Mouse (Mus musculus) midbrain, embryonic 16.5 days (tissue): ENCODE data around the gene Map2. TPM values are rescaled to one million over a fixed set of nuclear protein-coding genes. Genes with fewer than 3 reads are reported as not detected.

Source experiments
- ATAC-seq: fragments of 200-750 bp; cut with Nextera tagmentation; 2 replicates; pipeline ENCODE4 v1.8.0; 2017; ENCODE audit warnings: moderate TSS enrichment
- H3K27ac ChIP-seq: fragments of 300-500 bp; sonication (generic); 2 replicates; pipeline ENCODE4 v1.5.1; 2014; ENCODE audit warnings: mild to moderate bottlenecking, low read length, mixed read lengths
- H3K27me3 ChIP-seq: fragments of 300-500 bp; sonication (generic); 2 replicates; pipeline ENCODE4 v1.6.1; 2014; ENCODE audit warnings: low read depth, low read length, mixed read lengths; ENCODE audit not compliant: control insufficient read depth, insufficient read depth
- H3K36me3 ChIP-seq: fragments of 300-500 bp; sonication (generic); 2 replicates; pipeline ENCODE4 v1.6.1; 2014; ENCODE audit warnings: mild to moderate bottlenecking, low read length, moderate library complexity, mixed read lengths; ENCODE audit not compliant: control insufficient read depth, insufficient read depth
- H3K4me1 ChIP-seq: fragments of 300-500 bp; sonication (generic); 2 replicates; pipeline ENCODE4 v1.6.1; 2014; ENCODE audit warnings: mild to moderate bottlenecking, low read length, mixed read lengths; ENCODE audit not compliant: control insufficient read depth, insufficient read depth
- H3K4me2 ChIP-seq: fragments of 300-500 bp; sonication (generic); 2 replicates; pipeline ENCODE4 v1.6.1; 2014; ENCODE audit warnings: mild to moderate bottlenecking, low read length, mixed read lengths
- H3K4me3 ChIP-seq: fragments of 300-500 bp; sonication (generic); 2 replicates; pipeline ENCODE4 v1.5.1; 2014; ENCODE audit warnings: low read depth, mild to moderate bottlenecking, low read length, moderate library complexity, mixed read lengths
- H3K9ac ChIP-seq: fragments of 300-500 bp; sonication (generic); 2 replicates; pipeline ENCODE4 v1.6.1; 2014; ENCODE audit warnings: low read depth, low read length, mixed read lengths
- H3K9me3 ChIP-seq: fragments of 300-500 bp; sonication (generic); replicated peaks from 2 replicates; pipeline ENCODE4 v1.6.1; 2014; ENCODE audit warnings: mild to moderate bottlenecking, low read length, mixed read lengths; ENCODE audit not compliant: control insufficient read depth, poor library complexity, severe bottlenecking
- WGBS: fragments of 180-500 bp; shearing (Covaris S2); extraction: QIAGEN DNeasy Blood & Tissue Kit; methylation state at CpG from one replicate; pipeline ENCODE4 v1.1.7; 2014; 5-methylcytosine and 5-hydroxymethylcytosine counted together
- polyA plus RNA-seq: library from polyadenylated mRNA; unstranded; fragments of >200 nt; fragmentation: Nextera tagmentation; extraction: Ambion mirVana; gene quantifications from 2 replicates; pipeline ENCODE4 v1.2.1, GENCODE M21; 2015

Gene Map2
- polyA plus RNA-seq, 1 experiment from 2014 or later = 430 TPM

GRCm38 (mm10) chr1:66164648-66165047, 10.4 kb upstream of the Map2 start:
- WGBS = 63% methylated on average over 2 of the region's 2 CpGs
- no peaks in the 10 kb centered on the region for H3K9me3 ChIP-seq
- H3K4me2 ChIP-seq = no peak overlapping the region
- no peak overlapping the region for H3K4me3 ChIP-seq
- H3K4me1 ChIP-seq = peaks cover 3% of the 10 kb centered on the region; the same call in 1 of the 2 replicates
- H3K9ac ChIP-seq = no peak overlapping the region
- no peaks in the 10 kb centered on the region for H3K27me3 ChIP-seq
- no peaks in the 10 kb centered on the region for H3K36me3 ChIP-seq
- ATAC-seq = no peak
- H3K27ac ChIP-seq = no peak overlapping the region

- WGBS = 72% methylated on average over 5 of the region's 5 CpGs
- H3K36me3 ChIP-seq = no peaks in the 10 kb centered on the region
- H3K27me3 ChIP-seq = no peaks in the 10 kb centered on the region
- no peak for ATAC-seq
- peaks cover 3% of the 10 kb centered on the region; the same call in 1 of the 2 replicates for H3K4me1 ChIP-seq
- H3K27ac ChIP-seq = no peak overlapping the region
- no peaks in the 10 kb centered on the region for H3K9me3 ChIP-seq
- no peak overlapping the region for H3K4me2 ChIP-seq
- H3K9ac ChIP-seq = no peak overlapping the region
- H3K4me3 ChIP-seq = no peak overlapping the region
Measured at GRCm38 (mm10) chr1:66168722-66169121, 6.4 kb upstream of the Map2 start.

GRCm38 (mm10) chr1:66172127-66172526, 2.9 kb upstream of the Map2 start:
- no peak for ATAC-seq
- Histone ChIP-seq H3K27ac (no peak overlapping the region), H3K9me3 (no peaks in the 10 kb centered on the region), H3K4me1 (no peaks in the 10 kb centered on the region), H3K4me2 (no peak overlapping the region), H3K9ac (no peak overlapping the region), H3K36me3 (no peaks in the 10 kb centered on the region), H3K4me3 (no peak overlapping the region), H3K27me3 (no peaks in the 10 kb centered on the region)
- WGBS = 72% methylated on average over 3 of the region's 3 CpGs

- ATAC-seq = no peak
- Histone ChIP-seq H3K27ac (no peak overlapping the region), H3K4me3 (no peak overlapping the region), H3K36me3 (no peaks in the 10 kb centered on the region), H3K4me2 (no peak overlapping the region), H3K27me3 (no peaks in the 10 kb centered on the region), H3K9me3 (no peaks in the 10 kb centered on the region), H3K9ac (no peak overlapping the region), H3K4me1 (peaks cover 9% of the 10 kb centered on the region)
- WGBS = 66% methylated on average over 5 of the region's 5 CpGs
Measured at GRCm38 (mm10) chr1:66173630-66174029, 1.4 kb upstream of the Map2 start.

- peak; percentile 49; the same call in 1 of the 2 replicates for ATAC-seq
- Histone ChIP-seq H3K27ac (peak overlapping the region; percentile 90), H3K9me3 (no peaks in the 10 kb centered on the region), H3K4me1 (peaks cover 14% of the 10 kb centered on the region), H3K9ac (peak overlapping the region; percentile 84), H3K36me3 (no peaks in the 10 kb centered on the region), H3K27me3 (no peaks in the 10 kb centered on the region), H3K4me2 (peak overlapping the region; percentile 82), H3K4me3 (peak overlapping the region; percentile 70)
- 10% methylated on average over 9 of the region's 9 CpGs for WGBS
Measured at GRCm38 (mm10) chr1:66176012-66176837, 1.2 kb downstream of the Map2 start.

GRCm38 (mm10) chr1:66176838-66177105, 1.7 kb downstream of the Map2 start:
- Histone ChIP-seq H3K36me3 (no peaks in the 10 kb centered on the region), H3K4me1 (peaks cover 16% of the 10 kb centered on the region), H3K4me3 (peak overlapping the region; percentile 70), H3K27me3 (no peaks in the 10 kb centered on the region), H3K4me2 (peak overlapping the region; percentile 82), H3K9me3 (no peaks in the 10 kb centered on the region), H3K27ac (peak overlapping the region; percentile 90), H3K9ac (peak overlapping the region; percentile 84)
- WGBS = 16% methylated on average over 2 of the region's 2 CpGs
- no peak for ATAC-seq

- peak overlapping the region; percentile 82 for H3K4me2 ChIP-seq
- H3K27me3 ChIP-seq = no peaks in the 10 kb centered on the region
- no peak for ATAC-seq
- peak overlapping the region; percentile 61 for H3K27ac ChIP-seq
- peak overlapping the region; percentile 70 for H3K4me3 ChIP-seq
- H3K4me1 ChIP-seq = peaks cover 19% of the 10 kb centered on the region
- no peaks in the 10 kb centered on the region for H3K9me3 ChIP-seq
- no peaks in the 10 kb centered on the region for H3K36me3 ChIP-seq
- peak overlapping the region; percentile 52 for H3K9ac ChIP-seq
- 21% methylated on average over 4 of the region's 4 CpGs for WGBS
Measured at GRCm38 (mm10) chr1:66177489-66178170, 2.6 kb downstream of the Map2 start.

GRCm38 (mm10) chr1:66187016-66187681, 12.1 kb downstream of the Map2 start:
- no peaks in the 10 kb centered on the region for H3K27me3 ChIP-seq
- no peaks in the 10 kb centered on the region for H3K36me3 ChIP-seq
- 0 out of 2 replicates have a peak overlapping the region, but pooled peaks have one; percentile 0 for H3K4me2 ChIP-seq
- peak; percentile 23; the same call in 1 of the 2 replicates for ATAC-seq
- no peak overlapping the region for H3K9ac ChIP-seq
- 28% methylated on average over 12 of the region's 12 CpGs for WGBS
- H3K27ac ChIP-seq = no peak overlapping the region
- H3K9me3 ChIP-seq = no peaks in the 10 kb centered on the region
- no peak overlapping the region for H3K4me3 ChIP-seq
- peaks cover 18% of the 10 kb centered on the region for H3K4me1 ChIP-seq

DNA sequence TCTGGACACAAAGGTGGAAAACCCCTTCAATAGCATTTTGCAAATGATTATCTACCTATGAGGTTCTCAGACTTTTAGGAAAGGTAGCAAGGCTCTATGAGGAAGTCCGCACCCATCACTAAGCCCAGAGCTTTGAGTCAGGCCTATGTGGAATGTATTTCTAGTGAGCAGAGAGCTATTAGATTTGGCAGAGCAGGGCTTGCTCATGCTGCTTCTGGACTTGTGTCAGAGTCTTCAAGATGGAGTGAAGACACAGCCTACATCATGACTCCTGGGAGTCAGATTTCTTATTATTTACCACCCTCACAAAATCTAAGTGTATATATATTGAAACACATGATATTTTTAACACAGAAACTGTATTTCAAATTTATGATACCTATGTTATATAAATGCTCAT, 17.3 kb downstream of the Map2 start:
- Histone ChIP-seq H3K4me2 (no peak overlapping the region), H3K27ac (no peak overlapping the region)
- 100% methylated on average over 1 of the region's 1 CpGs for WGBS

More for the DNA sequence above, 17.3 kb downstream of the Map2 start:
- ATAC-seq = no peak
- H3K9ac ChIP-seq = no peak overlapping the region
- H3K4me1 ChIP-seq = peaks cover 8% of the 10 kb centered on the region
- no peaks in the 10 kb centered on the region for H3K27me3 ChIP-seq
- H3K4me3 ChIP-seq = no peak overlapping the region
- H3K9me3 ChIP-seq = no peaks in the 10 kb centered on the region
- H3K36me3 ChIP-seq = 0 out of 2 replicates have a peak, but pooled peaks cover 2% of the 10 kb centered on the region
